Mouse (Mus musculus): Measurements from ENCODE around the gene Il3. TPM values are rescaled to one million over a fixed set of nuclear protein-coding genes. Genes with fewer than 3 reads are reported as not detected.

The Il3 gene
- polyA plus RNA-seq, 1 experiment from 2014 or later, result not detected

DNA sequence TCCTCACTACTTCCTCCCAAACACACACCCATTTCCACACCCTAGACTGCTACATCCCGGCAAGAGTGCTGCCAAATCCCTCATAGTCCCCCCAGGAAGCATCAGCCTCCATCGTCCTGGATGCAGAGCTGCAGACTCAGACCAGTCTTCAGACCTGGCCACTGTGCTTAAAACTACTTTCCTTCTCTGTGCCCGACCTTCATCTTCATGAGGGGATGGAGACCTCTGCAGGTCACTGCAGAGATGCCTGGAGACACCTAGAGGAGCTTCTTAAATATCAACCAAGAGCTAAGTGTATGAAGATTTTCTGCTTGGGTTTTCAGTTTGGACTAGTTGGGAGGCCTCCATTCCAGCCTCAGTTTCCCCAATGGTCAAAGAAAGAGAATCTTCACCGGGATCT lies 13.0 kb downstream of the Il3 start:
- no peak overlapping the region for H3K27ac ChIP-seq (ENCODE audit: low read depth, low read length)
- H3K4me2 ChIP-seq (ENCODE audit: low read depth, low read length), result no peak overlapping the region
- no peaks in the 10 kb centered on the region for H3K9me3 ChIP-seq (ENCODE audit: control insufficient read depth, low read length)
- no peaks in the 10 kb centered on the region for H3K27me3 ChIP-seq (ENCODE audit: control insufficient read depth, insufficient read depth, low read length)
- no peaks in the 10 kb centered on the region for H3K4me1 ChIP-seq (ENCODE audit: control insufficient read depth, insufficient read depth, low read length)
- H3K36me3 ChIP-seq (ENCODE audit: control insufficient read depth, insufficient read depth, low read length), result no peaks in the 10 kb centered on the region
- no peak overlapping the region for H3K4me3 ChIP-seq (ENCODE audit: low read depth, low read length)
- ATAC-seq (ENCODE audit: low read depth), result no peak
- WGBS, result 48% methylated on average over 4 of the region's 4 CpGs
- H3K9ac ChIP-seq (replicated peaks; ENCODE audit: low read depth, low read length), result no peak overlapping the region

DNA sequence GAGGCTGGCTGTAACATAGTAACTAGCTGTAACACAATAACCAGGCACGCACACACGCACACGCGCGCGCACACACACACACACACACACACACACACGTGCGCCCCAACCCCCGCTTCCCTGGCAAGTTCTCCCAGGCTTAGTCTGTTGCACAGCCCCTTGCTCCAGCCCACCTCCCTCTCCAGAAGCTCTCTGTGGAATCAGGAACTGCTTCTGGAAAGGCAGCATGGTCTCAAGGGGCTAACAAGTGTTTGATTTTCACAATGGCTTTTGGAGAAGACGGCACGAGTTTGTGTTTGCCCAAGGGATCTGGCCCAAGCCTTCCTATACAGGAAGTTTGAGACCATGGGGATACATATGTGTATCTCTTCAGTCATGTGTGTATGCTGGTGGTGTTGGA lies 16.5 kb downstream of the Il3 start:
- no peak overlapping the region for H3K4me3 ChIP-seq (ENCODE audit: low read depth, low read length)
- no peaks in the 10 kb centered on the region for H3K36me3 ChIP-seq (ENCODE audit: control insufficient read depth, insufficient read depth, low read length)
- H3K4me1 ChIP-seq (ENCODE audit: control insufficient read depth, insufficient read depth, low read length), result no peaks in the 10 kb centered on the region
- no peak for ATAC-seq (ENCODE audit: low read depth)
- WGBS, result 91% methylated on average over 11 of the region's 11 CpGs
- H3K27me3 ChIP-seq (ENCODE audit: control insufficient read depth, insufficient read depth, low read length), result no peaks in the 10 kb centered on the region
- H3K4me2 ChIP-seq (ENCODE audit: low read depth, low read length), result no peak overlapping the region
- H3K27ac ChIP-seq (ENCODE audit: low read depth, low read length), result no peak overlapping the region
- no peak overlapping the region for H3K9ac ChIP-seq (replicated peaks; ENCODE audit: low read depth, low read length)
- no peaks in the 10 kb centered on the region for H3K9me3 ChIP-seq (ENCODE audit: control insufficient read depth, low read length)

DNA sequence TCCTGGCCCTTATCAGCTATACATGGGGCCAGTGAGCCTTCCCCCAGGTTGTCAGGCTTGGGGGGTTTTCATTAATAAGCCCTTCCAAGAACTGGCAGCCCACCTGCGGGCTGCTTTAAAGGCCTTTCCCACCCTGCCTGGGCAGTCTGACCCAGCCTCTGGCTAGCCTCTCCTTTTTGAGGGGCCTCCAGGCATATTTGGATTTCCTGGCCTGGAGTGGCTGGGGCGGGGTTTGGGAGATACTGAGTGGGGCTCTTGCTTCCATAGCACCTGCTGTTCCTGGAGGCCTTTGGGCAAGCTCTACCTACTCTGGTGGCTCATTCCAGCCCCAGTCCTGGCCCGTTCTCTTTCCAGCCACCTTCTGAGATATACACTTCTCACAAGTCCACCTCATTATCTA lies 17.3 kb downstream of the Il3 start:
- Histone ChIP-seq H3K27ac (ENCODE audit: low read depth, low read length) (no peak overlapping the region), H3K9ac (replicated peaks; ENCODE audit: low read depth, low read length) (no peak overlapping the region), H3K9me3 (ENCODE audit: control insufficient read depth, low read length) (no peaks in the 10 kb centered on the region), H3K4me3 (ENCODE audit: low read depth, low read length) (no peak overlapping the region), H3K27me3 (ENCODE audit: control insufficient read depth, insufficient read depth, low read length) (no peaks in the 10 kb centered on the region), H3K4me1 (ENCODE audit: control insufficient read depth, insufficient read depth, low read length) (no peaks in the 10 kb centered on the region), H3K36me3 (ENCODE audit: control insufficient read depth, insufficient read depth, low read length) (no peaks in the 10 kb centered on the region), H3K4me2 (ENCODE audit: low read depth, low read length) (no peak overlapping the region)
- 78% methylated on average over 3 of the region's 3 CpGs for WGBS
- ATAC-seq (ENCODE audit: low read depth), result no peak

GRCm38 (mm10) chr11:54248940-54249717 lies 17.9 kb downstream of the Il3 start, which contains the start of gene Csf2:
Gene Csf2, minus strand, starts transcription at chr11:54249667.
- Histone ChIP-seq H3K4me2 (ENCODE audit: low read depth, low read length) (no peak within 1 kb of the TSS), H3K36me3 (ENCODE audit: control insufficient read depth, insufficient read depth, low read length) (no peaks in the 10 kb centered on the region), H3K4me3 (ENCODE audit: low read depth, low read length) (no peak within 1 kb of the TSS), H3K9ac (replicated peaks; ENCODE audit: low read depth, low read length) (no peak within 1 kb of the TSS), H3K9me3 (ENCODE audit: control insufficient read depth, low read length) (no peaks in the 10 kb centered on the region), H3K27ac (ENCODE audit: low read depth, low read length) (no peak within 1 kb of the TSS), H3K27me3 (ENCODE audit: control insufficient read depth, insufficient read depth, low read length) (no peaks in the 10 kb centered on the region), H3K4me1 (ENCODE audit: control insufficient read depth, insufficient read depth, low read length) (no peaks in the 10 kb centered on the region)
- 66% methylated on average over 11 of the region's 11 CpGs for WGBS
- ATAC-seq (ENCODE audit: low read depth), result no peak

DNA sequence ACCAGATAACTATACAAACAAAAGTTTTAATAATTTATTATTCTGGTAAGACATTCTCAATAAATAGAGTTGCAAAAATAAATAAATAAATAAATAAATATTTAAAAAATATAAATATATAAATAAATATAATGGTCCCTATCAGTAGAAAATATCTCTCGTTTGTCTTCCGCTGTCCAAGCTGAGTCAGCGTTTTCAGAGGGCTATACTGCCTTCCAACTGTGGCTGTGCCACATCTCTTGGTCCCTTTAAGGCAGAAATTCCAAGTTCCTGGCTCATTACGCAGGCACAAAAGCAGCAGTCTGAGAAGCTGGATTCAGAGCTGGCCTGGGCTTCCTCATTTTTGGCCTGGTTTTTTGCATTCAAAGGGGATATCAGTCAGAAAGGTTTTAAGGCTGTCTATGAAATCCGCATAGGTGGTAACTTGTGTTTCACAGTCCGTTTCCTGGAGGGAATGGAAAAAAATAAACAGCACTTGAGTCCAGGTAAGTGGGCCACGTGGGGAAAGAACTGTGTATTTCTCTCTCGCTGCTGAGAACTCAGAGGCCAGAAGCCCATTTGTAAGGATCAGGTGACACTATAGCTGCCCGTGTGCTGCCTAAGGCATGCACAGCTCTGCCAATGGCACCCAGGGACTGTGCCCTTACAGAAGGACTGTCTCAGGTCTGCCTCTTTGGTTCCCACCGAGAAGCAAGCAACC lies 19.7 kb downstream of the Il3 start:
- Histone ChIP-seq H3K9me3 (ENCODE audit: control insufficient read depth, low read length) (no peaks in the 10 kb centered on the region), H3K4me1 (ENCODE audit: control insufficient read depth, insufficient read depth, low read length) (no peaks in the 10 kb centered on the region), H3K4me3 (ENCODE audit: low read depth, low read length) (no peak overlapping the region), H3K27me3 (ENCODE audit: control insufficient read depth, insufficient read depth, low read length) (no peaks in the 10 kb centered on the region), H3K9ac (replicated peaks; ENCODE audit: low read depth, low read length) (no peak overlapping the region), H3K4me2 (ENCODE audit: low read depth, low read length) (no peak overlapping the region), H3K27ac (ENCODE audit: low read depth, low read length) (no peak overlapping the region), H3K36me3 (ENCODE audit: control insufficient read depth, insufficient read depth, low read length) (no peaks in the 10 kb centered on the region)
- no peak for ATAC-seq (ENCODE audit: low read depth)
- 82% methylated on average over 10 of the region's 10 CpGs for WGBS

DNA sequence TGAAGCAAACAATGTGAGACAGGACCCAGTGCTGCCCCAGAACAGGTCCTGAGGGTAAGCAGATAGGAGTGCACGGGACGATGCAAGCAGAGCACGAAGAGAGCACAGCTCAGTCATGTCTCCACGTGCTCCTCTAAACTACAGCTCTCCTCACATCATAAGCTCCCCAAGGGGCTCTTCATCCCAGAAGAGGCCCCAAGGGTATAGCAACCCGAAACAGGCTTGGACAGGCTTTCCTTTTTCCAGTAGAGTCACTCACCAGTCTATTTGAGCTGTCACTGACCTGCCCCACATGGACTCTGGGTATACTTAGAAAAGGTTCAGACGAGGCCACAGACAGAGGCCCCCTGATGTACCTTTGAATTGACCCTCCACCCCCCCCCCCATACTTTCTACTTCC lies 22.6 kb downstream of the Il3 start:
- H3K27ac ChIP-seq (ENCODE audit: low read depth, low read length), result no peak overlapping the region
- H3K4me3 ChIP-seq (ENCODE audit: low read depth, low read length), result no peak overlapping the region
- no peaks in the 10 kb centered on the region for H3K9me3 ChIP-seq (ENCODE audit: control insufficient read depth, low read length)
- no peaks in the 10 kb centered on the region for H3K4me1 ChIP-seq (ENCODE audit: control insufficient read depth, insufficient read depth, low read length)
- 80% methylated on average over 6 of the region's 6 CpGs for WGBS
- no peak overlapping the region for H3K4me2 ChIP-seq (ENCODE audit: low read depth, low read length)
- H3K36me3 ChIP-seq (ENCODE audit: control insufficient read depth, insufficient read depth, low read length), result no peaks in the 10 kb centered on the region
- ATAC-seq (ENCODE audit: low read depth), result no peak
- no peaks in the 10 kb centered on the region for H3K27me3 ChIP-seq (ENCODE audit: control insufficient read depth, insufficient read depth, low read length)
- H3K9ac ChIP-seq (replicated peaks; ENCODE audit: low read depth, low read length), result no peak overlapping the region

DNA sequence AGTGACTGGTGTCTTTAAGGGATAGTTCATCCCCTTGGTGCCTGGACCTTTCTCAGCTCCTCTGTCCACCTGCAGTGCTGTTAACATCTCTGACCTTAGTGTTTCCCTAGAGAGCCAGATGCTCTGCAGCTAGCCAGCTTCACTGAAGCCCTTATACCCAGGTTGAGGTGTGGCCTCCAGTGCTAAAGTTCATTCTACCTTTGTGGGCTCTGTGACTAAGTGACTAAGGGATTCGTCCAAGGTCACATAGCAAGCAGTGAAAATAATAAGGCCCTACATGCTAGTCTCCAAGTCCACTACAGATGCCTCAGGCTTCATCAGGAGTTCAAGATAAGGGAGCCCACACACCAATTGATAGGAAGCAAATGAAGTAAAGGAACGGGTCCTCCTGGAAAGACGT lies 24.6 kb downstream of the Il3 start:
- Histone ChIP-seq H3K4me3 (ENCODE audit: low read depth, low read length) (no peak overlapping the region), H3K27me3 (ENCODE audit: control insufficient read depth, insufficient read depth, low read length) (no peaks in the 10 kb centered on the region), H3K9ac (replicated peaks; ENCODE audit: low read depth, low read length) (no peak overlapping the region), H3K4me1 (ENCODE audit: control insufficient read depth, insufficient read depth, low read length) (no peaks in the 10 kb centered on the region), H3K4me2 (ENCODE audit: low read depth, low read length) (no peak overlapping the region), H3K9me3 (ENCODE audit: control insufficient read depth, low read length) (no peaks in the 10 kb centered on the region), H3K27ac (ENCODE audit: low read depth, low read length) (no peak overlapping the region), H3K36me3 (ENCODE audit: control insufficient read depth, insufficient read depth, low read length) (no peaks in the 10 kb centered on the region)
- 88% methylated on average over 3 of the region's 3 CpGs for WGBS
- no peak for ATAC-seq (ENCODE audit: low read depth)

DNA sequence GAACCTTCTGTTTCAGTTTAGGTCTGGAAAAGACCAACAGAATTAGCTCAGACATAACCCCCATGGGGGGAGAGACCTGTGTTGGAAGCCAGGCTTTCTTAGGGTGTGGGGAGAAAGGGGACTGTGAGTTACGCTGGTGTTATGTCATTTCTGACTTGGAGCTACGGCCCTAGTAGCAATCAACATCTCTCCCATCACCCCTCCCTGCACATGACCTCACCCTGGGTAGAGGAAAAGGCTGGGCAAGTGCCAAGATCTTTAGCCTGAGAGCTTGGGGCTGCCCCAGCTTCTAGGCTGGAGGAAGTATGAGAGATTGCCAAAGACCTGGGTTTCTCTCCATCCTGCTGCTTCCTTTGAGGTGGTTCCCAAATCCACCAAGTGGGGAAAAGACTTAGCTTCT lies 30.1 kb downstream of the Il3 start:
- no peak overlapping the region for H3K27ac ChIP-seq (ENCODE audit: low read depth, low read length)
- H3K4me1 ChIP-seq (ENCODE audit: control insufficient read depth, insufficient read depth, low read length), result no peaks in the 10 kb centered on the region
- H3K36me3 ChIP-seq (ENCODE audit: control insufficient read depth, insufficient read depth, low read length), result no peaks in the 10 kb centered on the region
- ATAC-seq (ENCODE audit: low read depth), result no peak
- WGBS, result 62% methylated on average over 2 of the region's 2 CpGs
- no peaks in the 10 kb centered on the region for H3K27me3 ChIP-seq (ENCODE audit: control insufficient read depth, insufficient read depth, low read length)
- no peak overlapping the region for H3K4me2 ChIP-seq (ENCODE audit: low read depth, low read length)
- H3K4me3 ChIP-seq (ENCODE audit: low read depth, low read length), result no peak overlapping the region
- H3K9ac ChIP-seq (replicated peaks; ENCODE audit: low read depth, low read length), result no peak overlapping the region
- H3K9me3 ChIP-seq (ENCODE audit: control insufficient read depth, low read length), result no peaks in the 10 kb centered on the region

DNA sequence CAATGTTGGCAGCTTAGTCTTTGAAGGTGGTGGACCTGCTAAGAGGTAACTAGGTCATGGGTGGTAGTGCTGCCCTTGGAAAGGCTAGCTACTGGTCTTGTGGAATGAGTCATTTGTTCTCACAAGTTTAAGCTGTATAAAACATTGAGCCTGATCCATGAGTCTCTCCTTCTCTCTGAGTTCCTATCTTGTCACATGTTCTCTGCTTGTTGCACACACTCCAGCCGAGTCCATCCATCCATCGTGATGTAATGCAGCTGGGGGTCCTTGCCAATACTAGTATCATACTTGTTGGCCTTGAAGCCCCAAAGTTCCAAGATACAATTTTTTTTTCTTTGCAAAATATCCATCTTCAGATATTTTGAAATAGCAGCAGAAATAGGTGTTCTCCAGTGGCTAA lies 39.6 kb downstream of the Il3 start:
- Histone ChIP-seq H3K27me3 (ENCODE audit: control insufficient read depth, insufficient read depth, low read length) (no peaks in the 10 kb centered on the region), H3K9me3 (ENCODE audit: control insufficient read depth, low read length) (no peaks in the 10 kb centered on the region), H3K27ac (ENCODE audit: low read depth, low read length) (no peak overlapping the region), H3K9ac (replicated peaks; ENCODE audit: low read depth, low read length) (no peak overlapping the region), H3K4me1 (ENCODE audit: control insufficient read depth, insufficient read depth, low read length) (no peaks in the 10 kb centered on the region), H3K4me2 (ENCODE audit: low read depth, low read length) (no peak overlapping the region), H3K4me3 (ENCODE audit: low read depth, low read length) (no peak overlapping the region), H3K36me3 (ENCODE audit: control insufficient read depth, insufficient read depth, low read length) (no peaks in the 10 kb centered on the region)
- no peak for ATAC-seq (ENCODE audit: low read depth)
- 93% methylated on average over 2 of the region's 2 CpGs for WGBS
